ENCODE assay signal across 17 mouse cellular contexts in the genomic region with DNA sequence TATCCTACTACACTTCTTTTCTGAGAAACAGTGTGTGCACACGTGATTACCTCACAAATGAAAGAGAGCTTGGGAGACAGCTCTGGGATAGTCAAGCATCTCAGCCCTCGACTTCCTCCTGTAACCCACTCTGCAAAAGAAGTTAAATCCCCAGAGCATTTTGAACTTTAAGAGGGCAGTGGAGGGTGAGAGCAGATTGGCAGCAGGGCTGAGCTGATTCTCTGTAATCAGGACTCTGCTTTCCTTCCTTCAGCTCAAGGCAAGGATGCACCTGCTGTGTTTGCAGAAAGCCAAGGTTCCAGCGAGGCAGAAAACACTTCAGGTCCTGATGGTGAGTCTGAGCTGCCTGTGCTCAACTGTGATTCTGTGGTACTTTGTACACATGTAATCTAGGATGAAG.
DNase-seq lines count a peak whose midpoint lies in the region; ATAC-seq and TF ChIP-seq lines count a peak whose summit lies in the region.
"Had no signal": no experiment of that assay in that cellular context is flagged by ENCODE, and none has a peak within 500 bp of the region (broad histone marks: within the 10 kb centered on the region; RNA-seq: fewer than 3 reads in every experiment).

No protein-coding gene starts in this region.

- H3K4me1 ChIP-seq in hindbrain, postnatal 0 days (ENCODE audit: insufficient read depth, low read length), result no peaks in the 10 kb centered on the region
- no peaks in the 10 kb centered on the region for H3K4me1 ChIP-seq in hindbrain, embryonic 10.5 days (replicated peaks)
- 0 out of 2 replicates have a peak, but pooled peaks cover 8% of the 10 kb centered on the region for H3K4me1 ChIP-seq in midbrain, embryonic 15.5 days
- H3K4me1 ChIP-seq in stomach, postnatal 0 days (replicated peaks; ENCODE audit: control insufficient read depth, insufficient read depth), result no peaks in the 10 kb centered on the region
- H3K4me1 ChIP-seq: limb, embryonic 15.5 days had no signal

- no peak overlapping the region for H3K9ac ChIP-seq in hindbrain, postnatal 0 days (replicated peaks; ENCODE audit: low read length)
- H3K9ac ChIP-seq in midbrain, embryonic 15.5 days, result no peak overlapping the region
- H3K9ac ChIP-seq in stomach, postnatal 0 days (ENCODE audit: low read length), result no peak overlapping the region
- H3K9ac ChIP-seq: limb, embryonic 15.5 days; liver, postnatal 0 days had no signal

- DNase-seq in hindbrain, postnatal 0 days (ENCODE audit: low spot score), result peak; percentile 8
- no peak for DNase-seq in hindbrain, embryonic 10.5 days (ENCODE audit: low spot score)
- DNase-seq in cerebellum, adult 18-20 months, result peak; percentile 37 to 55
- peak; percentile 51 to 68 for DNase-seq in cerebellum, postnatal 14 days
- DNase-seq in stomach, postnatal 0 days (ENCODE audit: low spot score), result no peak
- no peak for DNase-seq in layer of hippocampus, adult 8-10 months (ENCODE audit: low spot score in 2 of 2)
- DNase-seq: kidney, adult 9 months; kidney, postnatal 4 days; liver, postnatal 0 days; lung, postnatal 14 days; right cerebral cortex, postnatal 14 days had no signal

- TF ChIP-seq CTCF in hindbrain, postnatal 0 days (IDR thresholded peaks at IDR 0.05; ENCODE audit: low read depth), result no peak
- no peak for TF ChIP-seq CTCF in stomach, postnatal 0 days (IDR thresholded peaks at IDR 0.05; ENCODE audit: low read depth)

- no peak for ATAC-seq in hindbrain, postnatal 0 days
- ATAC-seq in midbrain, embryonic 15.5 days (replicated peaks), result 0 out of 2 replicates have a peak, but pooled peaks have one; percentile 27
- no peak for ATAC-seq in erythroblast, adult 5-6 weeks (replicated peaks; ENCODE audit: low FRiP score, poor library complexity, severe bottlenecking)
- no peak for ATAC-seq in stomach, postnatal 0 days (ENCODE audit: low FRiP score, low TSS enrichment)
- ATAC-seq: CD4-positive, CD25-positive, alpha-beta regulatory T cell, adult 4 months; liver, postnatal 0 days had no signal

- H3K4me2 ChIP-seq in hindbrain, postnatal 0 days (ENCODE audit: low read depth, low read length), result no peak overlapping the region
- H3K4me2 ChIP-seq in midbrain, embryonic 15.5 days, result no peak overlapping the region
- no peak overlapping the region for H3K4me2 ChIP-seq in stomach, postnatal 0 days (replicated peaks; ENCODE audit: low read depth)
- H3K4me2 ChIP-seq: heart, embryonic 11.5 days; limb, embryonic 15.5 days had no signal

- H3K27me3 ChIP-seq in hindbrain, postnatal 0 days (ENCODE audit: insufficient read depth, low read length), result no peaks in the 10 kb centered on the region
- no peaks in the 10 kb centered on the region for H3K27me3 ChIP-seq in hindbrain, embryonic 10.5 days (ENCODE audit: insufficient read depth, poor library complexity, severe bottlenecking)
- H3K27me3 ChIP-seq in midbrain, embryonic 15.5 days (replicated peaks), result no peaks in the 10 kb centered on the region
- no peaks in the 10 kb centered on the region for H3K27me3 ChIP-seq in stomach, postnatal 0 days (ENCODE audit: control insufficient read depth, insufficient read depth, low read length)
- H3K27me3 ChIP-seq: limb, embryonic 15.5 days had no signal

- 13% methylated on average over 3 of the region's 3 CpGs for WGBS in hindbrain, postnatal 0 days
- 28% methylated on average over 3 of the region's 3 CpGs for WGBS in hindbrain, embryonic 10.5 days
- WGBS in midbrain, embryonic 15.5 days, result 8% methylated on average over 3 of the region's 3 CpGs
- WGBS in stomach, postnatal 0 days, result 16% methylated on average over 3 of the region's 3 CpGs

- H3K9me3 ChIP-seq in hindbrain, postnatal 0 days (ENCODE audit: low read length), result no peaks in the 10 kb centered on the region
- H3K9me3 ChIP-seq in hindbrain, embryonic 10.5 days, result no peaks in the 10 kb centered on the region
- no peaks in the 10 kb centered on the region for H3K9me3 ChIP-seq in midbrain, embryonic 15.5 days
- no peaks in the 10 kb centered on the region for H3K9me3 ChIP-seq in stomach, postnatal 0 days (ENCODE audit: control insufficient read depth, low read length)
- H3K9me3 ChIP-seq: limb, embryonic 15.5 days had no signal

- no peaks in the 10 kb centered on the region for H3K36me3 ChIP-seq in hindbrain, postnatal 0 days (ENCODE audit: insufficient read depth, low read length)
- H3K36me3 ChIP-seq in hindbrain, embryonic 10.5 days, result no peaks in the 10 kb centered on the region
- H3K36me3 ChIP-seq in midbrain, embryonic 15.5 days (replicated peaks), result no peaks in the 10 kb centered on the region
- H3K36me3 ChIP-seq in stomach, postnatal 0 days (ENCODE audit: control insufficient read depth, insufficient read depth, low read length), result no peaks in the 10 kb centered on the region
- H3K36me3 ChIP-seq: G1E; limb, embryonic 15.5 days had no signal

- no peak overlapping the region for H3K4me3 ChIP-seq in hindbrain, postnatal 0 days (ENCODE audit: low read length)
- no peak overlapping the region for H3K4me3 ChIP-seq in hindbrain, embryonic 10.5 days
- no peak overlapping the region for H3K4me3 ChIP-seq in midbrain, embryonic 15.5 days
- H3K4me3 ChIP-seq in stomach, postnatal 0 days (ENCODE audit: low read depth, low read length), result no peak overlapping the region
- H3K4me3 ChIP-seq: limb, embryonic 15.5 days had no signal

- no peak overlapping the region for H3K27ac ChIP-seq in hindbrain, postnatal 0 days
- no peak overlapping the region for H3K27ac ChIP-seq in hindbrain, embryonic 10.5 days
- H3K27ac ChIP-seq in midbrain, embryonic 15.5 days, result no peak overlapping the region
- no peak overlapping the region for H3K27ac ChIP-seq in stomach, postnatal 0 days (replicated peaks)
- H3K27ac ChIP-seq: limb, embryonic 15.5 days had no signal

- TF ChIP-seq EP300 in stomach, postnatal 0 days (optimal IDR thresholded peaks at IDR 0.05), result no peak

Comparison
In these comparisons a context has a peak if more than half of its experiments do, and no peak if none do; other contexts are left out.
1. DNase-seq: peak in hindbrain, postnatal 0 days (single experiment), cerebellum, adult 18-20 months (2 of 2) and cerebellum, postnatal 14 days (2 of 2); none in hindbrain, embryonic 10.5 days (single experiment), stomach, postnatal 0 days (single experiment) and layer of hippocampus, adult 8-10 months (0 of 2).